7 mouse cellular contexts compared by ENCODE assay signal in the genomic region with DNA sequence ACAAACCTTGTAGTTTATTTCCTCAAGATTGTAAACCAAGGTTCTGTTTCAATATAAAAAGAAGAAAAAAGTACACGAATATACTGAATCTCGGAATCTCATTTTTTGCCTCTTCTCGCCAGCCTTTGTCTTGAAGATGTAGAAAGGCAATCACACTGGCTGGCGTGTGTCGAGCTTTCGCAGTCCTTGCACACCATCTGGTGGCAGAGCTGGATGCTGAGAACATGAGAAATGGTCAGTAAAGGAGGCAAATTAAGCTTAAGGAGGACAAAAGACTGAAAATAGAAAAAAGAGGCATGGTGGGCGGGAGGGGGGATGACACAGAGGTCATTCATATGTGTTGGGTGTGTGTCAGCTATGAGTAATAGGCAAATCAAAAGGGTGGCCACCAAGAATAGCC. TPM values are rescaled to one million over a fixed set of nuclear protein-coding genes. Genes with fewer than 3 reads are reported as not detected.
DNase-seq lines count a peak whose midpoint lies in the region; ATAC-seq and TF ChIP-seq lines count a peak whose summit lies in the region.

No protein-coding gene starts in this region.

- H3K27me3 ChIP-seq in C2C12 (ENCODE audit: control insufficient read depth, insufficient read depth, insufficient read length) (no peaks in the 10 kb centered on the region), Patski (no peaks in the 10 kb centered on the region)
- H3K27me3 ChIP-seq in midbrain, embryonic 13.5 days = no peaks in the 10 kb centered on the region
- H3K27me3 ChIP-seq in splenic B cell, adult 2 months (ENCODE audit: control insufficient read depth, insufficient read depth, low read length, poor library complexity, severe bottlenecking) = no peaks in the 10 kb centered on the region

- intact Hi-C loops in heart, postnatal 25 days (cut with DNase I) = loop anchor here (2.0 kb wide), 1 partner anchor 915 kb away; no protein-coding TSS in a partner anchor

- in situ Hi-C loops in Patski (cut with MboI; ENCODE audit: low pct_unique_long_range_greater_than_20kb) = loop anchor here (25.0 kb wide), 2 partner anchors 778 to 1103 kb away; no protein-coding TSS in a partner anchor

- H3K4me3 ChIP-seq in C2C12 (ENCODE audit: insufficient read depth, poor library complexity, severe bottlenecking) = no peak overlapping the region
- H3K4me3 ChIP-seq in midbrain, embryonic 13.5 days (replicated peaks) = no peak overlapping the region

- TF ChIP-seq CTCF in C2C12 (IDR thresholded peaks at IDR 0.05; ENCODE audit: control insufficient read depth, insufficient read depth, insufficient read length) = peak; percentile 64
- peak; percentile 83 for TF ChIP-seq CTCF in Patski (IDR thresholded peaks at IDR 0.05)

- CTCF ChIA-PET in Patski (lab: Charles Lee) = interaction anchor here (0.9 to 2.4 kb wide), 9 partner anchors 10 to 915 kb away, joined by 3 to 7 read pairs (median 3); no protein-coding TSS in a partner anchor

- H3K27ac ChIP-seq in midbrain, embryonic 13.5 days = no peak overlapping the region

- ATAC-seq in Patski = no peak
- peak; percentile 77 for ATAC-seq in midbrain, embryonic 13.5 days

- WGBS in midbrain, embryonic 13.5 days = 50% methylated on average over 7 of the region's 7 CpGs

- H3K79me2 ChIP-seq in C2C12 (ENCODE audit: control insufficient read depth, insufficient read depth) = no peaks in the 10 kb centered on the region

- no peak for DNase-seq in Patski (ENCODE audit: low read depth, low spot score)
- peak; percentile 26 for DNase-seq in embryo, embryonic 11.5 days (ENCODE audit: low read depth, low spot score)
- peak; percentile 8 for DNase-seq in heart, postnatal 25 days (ENCODE audit: low spot score)
- peak; percentile 52 for DNase-seq in layer of hippocampus, adult 9-11 months
- DNase-seq in splenic B cell, adult 2 months (ENCODE audit: low read depth, low spot score) = peak; percentile 39

- no peak overlapping the region for H3K9ac ChIP-seq in midbrain, embryonic 13.5 days (replicated peaks)

- no peaks in the 10 kb centered on the region; the same call in 1 of the 2 replicates for H3K4me1 ChIP-seq in midbrain, embryonic 13.5 days (replicated peaks)

- POLR2A ChIA-PET in Patski (lab: Charles Lee) = no interaction called here

- no peaks in the 10 kb centered on the region for H3K36me3 ChIP-seq in C2C12 (ENCODE audit: control insufficient read depth, insufficient read depth)
- H3K36me3 ChIP-seq in midbrain, embryonic 13.5 days = no peaks in the 10 kb centered on the region
- peaks cover 4% of the 10 kb centered on the region; the same call in 1 of the 2 replicates for H3K36me3 ChIP-seq in splenic B cell, adult 2 months (ENCODE audit: control insufficient read depth, insufficient read depth, low read length, poor library complexity, severe bottlenecking)

- H3K79me3 ChIP-seq in C2C12 (ENCODE audit: low read depth) = no peaks in the 10 kb centered on the region

- H3K4me2 ChIP-seq in midbrain, embryonic 13.5 days (replicated peaks) = no peak overlapping the region

- H3K9me3 ChIP-seq in midbrain, embryonic 13.5 days = no peaks in the 10 kb centered on the region

- no peak overlapping the region for H3ac ChIP-seq in C2C12 (ENCODE audit: control insufficient read depth, insufficient read length, low read depth)

TF ChIP-seq in C2C12, 6 proteins besides CTCF, POLR2A, EP300 and RAD21:
- TF ChIP-seq MYOG (IDR thresholded peaks at IDR 0.05; ENCODE audit: control insufficient read depth, extremely low read depth, insufficient read length) = no peak
- no peak for TF ChIP-seq CEBPB (IDR thresholded peaks at IDR 0.05; ENCODE audit: low read depth)
- TF ChIP-seq USF1 (IDR thresholded peaks at IDR 0.05; ENCODE audit: low read depth) = no peak
- no peak for TF ChIP-seq MYOD1 (IDR thresholded peaks at IDR 0.05; ENCODE audit: control insufficient read depth, insufficient read length, low read depth)

RNA-seq across cellular contexts. Expression of a gene that starts 31.6 kb away (rescaled TPM):
- polyA plus RNA-seq in C2C12 (2012; fragmentation: generic; extraction: Trizol) (1.4 TPM), Patski (2021) (16.3 TPM)
- total RNA-seq in heart, postnatal 25 days (2021) = under 1 TPM; 0.08 to 0.56 TPM
- polyA plus RNA-seq in midbrain, embryonic 13.5 days (2015; fragmentation: Nextera tagmentation; extraction: Ambion mirVana) = 0.15 TPM in 1 of 2 replicates, not detected in the other
